Mouse (Mus musculus): Measurements from ENCODE around the gene Bcl11b. TPM values are rescaled to one million over a fixed set of nuclear protein-coding genes. Genes with fewer than 3 reads are reported as not detected.

Gene Bcl11b
- polyA plus RNA-seq, 1 experiment from 2014 or later, result 2.6 TPM

DNA sequence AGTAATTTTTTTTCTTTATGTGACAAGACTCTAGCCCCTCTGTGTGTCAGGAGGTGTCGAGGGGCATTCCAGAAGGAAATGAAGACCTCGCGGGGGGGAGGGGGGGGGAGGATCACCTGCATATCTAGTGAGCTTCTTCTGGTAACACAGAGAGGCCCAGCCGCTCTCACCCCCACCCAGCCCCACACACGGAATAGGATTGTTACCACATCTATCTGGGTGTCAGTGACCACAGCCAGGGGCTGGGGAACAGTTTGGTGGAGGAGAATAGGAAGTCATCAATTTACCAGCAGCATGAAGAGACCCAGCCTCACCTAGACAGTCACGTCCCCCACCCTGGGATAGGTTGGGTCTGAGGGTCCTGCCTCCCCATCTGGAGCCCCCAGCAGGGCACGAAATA is 67.0 kb downstream of the Bcl11b start:
- 72% methylated on average over 7 of the region's 7 CpGs for WGBS
- no peaks in the 10 kb centered on the region for H3K27me3 ChIP-seq (ENCODE audit: control insufficient read depth, insufficient read depth, low read length)

DNA sequence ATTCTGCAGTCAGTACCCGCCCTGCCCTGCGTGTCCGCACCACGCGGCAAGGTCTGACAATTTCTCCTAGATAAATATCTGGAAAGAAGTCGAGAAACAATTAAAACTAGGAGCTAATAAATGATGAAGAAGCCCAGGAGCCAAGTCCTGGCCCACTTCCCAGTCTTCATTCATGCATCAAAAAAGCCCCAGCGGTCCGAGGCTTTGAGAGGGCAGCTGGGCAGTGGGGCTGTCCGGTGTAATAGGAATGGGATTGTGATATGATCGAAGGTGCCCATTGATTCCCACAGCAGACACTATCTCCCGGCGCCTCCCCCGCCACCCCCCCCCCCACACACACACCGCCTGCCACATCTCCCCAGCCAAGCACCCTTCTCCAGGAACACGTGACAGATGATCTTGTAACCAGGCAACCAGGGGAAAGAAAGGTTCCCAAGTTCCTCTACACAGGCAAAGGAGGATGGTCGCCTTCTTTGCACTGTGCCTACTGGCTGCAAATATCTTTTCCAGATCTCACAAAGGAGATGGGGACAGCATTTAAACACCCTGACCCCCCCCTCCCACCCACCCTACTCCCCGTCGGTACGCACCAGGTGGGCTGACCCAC is 68.5 kb downstream of the Bcl11b start:
- no peak overlapping the region for H3K4me3 ChIP-seq (replicated peaks; ENCODE audit: low read length)
- no peak overlapping the region for H3K4me2 ChIP-seq (ENCODE audit: low read depth, low read length)
- peaks cover 9% of the 10 kb centered on the region for H3K4me1 ChIP-seq (ENCODE audit: control insufficient read depth, insufficient read depth, low read length)
- H3K27ac ChIP-seq (ENCODE audit: low read length), result no peak overlapping the region
- no peaks in the 10 kb centered on the region for H3K9me3 ChIP-seq (replicated peaks; ENCODE audit: control insufficient read depth, low read length)
- ATAC-seq (ENCODE audit: insufficient read depth, low FRiP score), result no peak
- 59% methylated on average over 19 of the region's 19 CpGs for WGBS
- H3K9ac ChIP-seq (ENCODE audit: low read length), result no peak overlapping the region
- no peaks in the 10 kb centered on the region for H3K36me3 ChIP-seq (ENCODE audit: control insufficient read depth, insufficient read depth, low read length)
- no peaks in the 10 kb centered on the region for H3K27me3 ChIP-seq (ENCODE audit: control insufficient read depth, insufficient read depth, low read length)

More for the DNA sequence above, 67.0 kb downstream of the Bcl11b start:
- no peak for ATAC-seq (ENCODE audit: insufficient read depth, low FRiP score)
- Histone ChIP-seq H3K9ac (ENCODE audit: low read length) (no peak overlapping the region), H3K4me2 (ENCODE audit: low read depth, low read length) (no peak overlapping the region), H3K36me3 (ENCODE audit: control insufficient read depth, insufficient read depth, low read length) (no peaks in the 10 kb centered on the region), H3K4me3 (replicated peaks; ENCODE audit: low read length) (no peak overlapping the region), H3K4me1 (ENCODE audit: control insufficient read depth, insufficient read depth, low read length) (0 out of 2 replicates have a peak, but pooled peaks cover 2% of the 10 kb centered on the region), H3K9me3 (replicated peaks; ENCODE audit: control insufficient read depth, low read length) (no peaks in the 10 kb centered on the region), H3K27ac (ENCODE audit: low read length) (no peak overlapping the region)

GRCm38 (mm10) chr12:107932140-107932539 is 71.3 kb downstream of the Bcl11b start:
- 73% methylated on average over 12 of the region's 12 CpGs for WGBS
- Histone ChIP-seq H3K27ac (ENCODE audit: low read length) (no peak overlapping the region), H3K9me3 (replicated peaks; ENCODE audit: control insufficient read depth, low read length) (no peaks in the 10 kb centered on the region), H3K27me3 (ENCODE audit: control insufficient read depth, insufficient read depth, low read length) (no peaks in the 10 kb centered on the region), H3K4me2 (ENCODE audit: low read depth, low read length) (no peak overlapping the region), H3K9ac (ENCODE audit: low read length) (no peak overlapping the region), H3K4me3 (replicated peaks; ENCODE audit: low read length) (no peak overlapping the region), H3K36me3 (ENCODE audit: control insufficient read depth, insufficient read depth, low read length) (no peaks in the 10 kb centered on the region), H3K4me1 (ENCODE audit: control insufficient read depth, insufficient read depth, low read length) (peaks cover 11% of the 10 kb centered on the region)
- no peak for ATAC-seq (ENCODE audit: insufficient read depth, low FRiP score)

DNA sequence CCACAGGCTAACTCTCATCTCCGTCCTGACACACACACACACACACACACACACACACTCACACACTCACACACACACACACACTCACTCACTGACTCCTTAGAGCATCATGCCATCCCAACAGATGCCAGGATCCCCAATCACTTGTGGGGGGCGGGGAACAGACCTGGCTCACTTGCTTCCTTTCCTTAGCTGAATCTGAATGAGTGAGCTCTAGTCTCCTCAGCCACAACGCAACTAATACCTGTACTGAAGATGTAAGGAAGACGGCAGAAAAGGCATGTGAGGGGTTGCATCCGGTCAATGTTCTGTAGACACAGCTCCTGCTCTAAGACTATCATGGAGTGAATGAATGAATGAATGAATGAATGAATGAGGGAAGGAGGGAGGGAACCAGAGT is 71.9 kb downstream of the Bcl11b start:
- no peak overlapping the region for H3K4me3 ChIP-seq (replicated peaks; ENCODE audit: low read length)
- H3K36me3 ChIP-seq (ENCODE audit: control insufficient read depth, insufficient read depth, low read length), result no peaks in the 10 kb centered on the region
- no peak overlapping the region; the same call in 1 of the 2 replicates for H3K27ac ChIP-seq (ENCODE audit: low read length)
- H3K4me2 ChIP-seq (ENCODE audit: low read depth, low read length), result peak overlapping the region; percentile 32
- no peaks in the 10 kb centered on the region for H3K27me3 ChIP-seq (ENCODE audit: control insufficient read depth, insufficient read depth, low read length)
- WGBS, result 69% methylated on average over 5 of the region's 5 CpGs
- ATAC-seq (ENCODE audit: insufficient read depth, low FRiP score), result no peak
- no peaks in the 10 kb centered on the region for H3K9me3 ChIP-seq (replicated peaks; ENCODE audit: control insufficient read depth, low read length)
- H3K9ac ChIP-seq (ENCODE audit: low read length), result no peak overlapping the region
- peaks cover 11% of the 10 kb centered on the region for H3K4me1 ChIP-seq (ENCODE audit: control insufficient read depth, insufficient read depth, low read length)

GRCm38 (mm10) chr12:107930611-107931350 is 72.6 kb downstream of the Bcl11b start:
- peaks cover 11% of the 10 kb centered on the region for H3K4me1 ChIP-seq (ENCODE audit: control insufficient read depth, insufficient read depth, low read length)
- ATAC-seq (ENCODE audit: insufficient read depth, low FRiP score), result peak; percentile 60; the same call in 1 of the 2 replicates
- H3K27me3 ChIP-seq (ENCODE audit: control insufficient read depth, insufficient read depth, low read length), result no peaks in the 10 kb centered on the region
- H3K4me3 ChIP-seq (replicated peaks; ENCODE audit: low read length), result no peak overlapping the region; the same call in 1 of the 2 replicates
- WGBS, result 25% methylated on average over 28 of the region's 28 CpGs
- peak overlapping the region; percentile 30; the same call in 1 of the 2 replicates for H3K27ac ChIP-seq (ENCODE audit: low read length)
- peak overlapping the region; percentile 32 for H3K4me2 ChIP-seq (ENCODE audit: low read depth, low read length)
- peak overlapping the region; percentile 51; the same call in 1 of the 2 replicates for H3K9ac ChIP-seq (ENCODE audit: low read length)
- H3K36me3 ChIP-seq (ENCODE audit: control insufficient read depth, insufficient read depth, low read length), result no peaks in the 10 kb centered on the region
- H3K9me3 ChIP-seq (replicated peaks; ENCODE audit: control insufficient read depth, low read length), result no peaks in the 10 kb centered on the region

DNA sequence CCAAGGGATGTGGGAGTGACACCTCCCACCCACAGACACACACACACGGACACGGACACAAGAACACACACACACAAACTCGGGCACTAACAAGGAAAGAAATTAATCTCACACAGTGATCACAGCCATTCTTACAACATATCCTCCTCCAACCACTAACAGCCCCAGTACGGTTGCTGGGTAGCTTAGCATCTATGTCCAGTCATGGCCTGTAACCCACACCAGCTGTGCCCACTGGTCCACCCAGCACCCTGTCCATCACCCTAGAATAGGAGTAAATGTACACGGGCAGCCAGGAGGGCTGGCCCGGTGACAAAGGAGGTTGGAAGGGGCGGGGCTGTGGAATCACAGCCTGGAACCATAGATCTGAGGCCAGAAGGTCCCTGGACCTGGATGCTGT is 74.5 kb downstream of the Bcl11b start:
- WGBS, result 70% methylated on average over 7 of the region's 7 CpGs
- Histone ChIP-seq H3K4me3 (replicated peaks; ENCODE audit: low read length) (no peak overlapping the region), H3K4me2 (ENCODE audit: low read depth, low read length) (no peak overlapping the region), H3K4me1 (ENCODE audit: control insufficient read depth, insufficient read depth, low read length) (peaks cover 11% of the 10 kb centered on the region), H3K27me3 (ENCODE audit: control insufficient read depth, insufficient read depth, low read length) (no peaks in the 10 kb centered on the region), H3K9ac (ENCODE audit: low read length) (no peak overlapping the region), H3K27ac (ENCODE audit: low read length) (no peak overlapping the region), H3K9me3 (replicated peaks; ENCODE audit: control insufficient read depth, low read length) (no peaks in the 10 kb centered on the region), H3K36me3 (ENCODE audit: control insufficient read depth, insufficient read depth, low read length) (no peaks in the 10 kb centered on the region)
- ATAC-seq (ENCODE audit: insufficient read depth, low FRiP score), result no peak

DNA sequence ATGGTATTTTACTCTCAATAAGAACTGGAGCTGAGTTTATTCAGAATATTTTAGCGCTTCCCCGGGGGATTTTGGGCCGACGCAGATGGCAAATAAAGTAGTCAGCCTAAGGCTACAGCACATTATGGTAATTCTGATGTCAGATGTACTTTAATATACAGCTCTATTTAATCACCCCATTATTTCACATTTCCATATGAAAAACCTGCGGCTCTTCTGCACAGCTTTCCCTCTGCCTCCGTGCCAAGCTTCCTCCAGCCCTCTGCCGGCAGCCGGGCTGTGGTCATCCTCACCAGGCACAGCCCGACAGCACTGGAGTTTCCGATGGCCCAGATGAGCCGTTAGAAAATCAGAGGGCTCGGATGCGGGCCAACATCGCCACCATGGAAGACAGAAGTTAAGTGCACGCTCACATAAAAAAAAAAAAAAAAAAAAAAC is 74.9 kb downstream of the Bcl11b start:
- Histone ChIP-seq H3K4me1 (ENCODE audit: control insufficient read depth, insufficient read depth, low read length) (peaks cover 11% of the 10 kb centered on the region), H3K9me3 (replicated peaks; ENCODE audit: control insufficient read depth, low read length) (no peaks in the 10 kb centered on the region), H3K4me2 (ENCODE audit: low read depth, low read length) (no peak overlapping the region), H3K4me3 (replicated peaks; ENCODE audit: low read length) (no peak overlapping the region), H3K36me3 (ENCODE audit: control insufficient read depth, insufficient read depth, low read length) (no peaks in the 10 kb centered on the region), H3K27ac (ENCODE audit: low read length) (no peak overlapping the region), H3K9ac (ENCODE audit: low read length) (no peak overlapping the region), H3K27me3 (ENCODE audit: control insufficient read depth, insufficient read depth, low read length) (no peaks in the 10 kb centered on the region)
- no peak for ATAC-seq (ENCODE audit: insufficient read depth, low FRiP score)
- 77% methylated on average over 15 of the region's 15 CpGs for WGBS

DNA sequence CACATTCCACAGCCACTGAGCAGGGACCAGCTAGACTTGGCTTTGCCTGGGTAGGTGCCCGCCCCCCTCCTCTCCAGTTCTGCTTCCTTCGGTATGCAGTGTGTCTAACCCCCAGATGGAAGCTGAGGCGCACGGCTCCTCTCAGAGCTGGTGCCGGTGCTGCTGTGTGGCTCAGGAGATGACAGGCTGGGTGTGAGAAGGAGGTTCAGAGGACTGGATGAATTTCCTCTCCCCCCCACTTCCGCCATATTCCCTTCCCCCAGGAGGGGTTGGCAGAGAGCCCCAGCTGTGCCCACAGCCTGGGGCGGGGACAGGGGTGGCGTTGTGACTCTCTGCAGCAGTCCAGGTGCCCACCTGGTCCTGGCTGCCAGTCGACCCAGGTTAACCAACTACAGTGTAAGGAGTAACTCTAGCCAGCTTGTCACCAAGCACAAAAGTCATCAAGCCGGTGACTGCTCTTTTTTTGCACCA is 75.4 kb downstream of the Bcl11b start:
- Histone ChIP-seq H3K4me1 (ENCODE audit: control insufficient read depth, insufficient read depth, low read length) (peaks cover 11% of the 10 kb centered on the region), H3K9ac (ENCODE audit: low read length) (no peak overlapping the region), H3K36me3 (ENCODE audit: control insufficient read depth, insufficient read depth, low read length) (no peaks in the 10 kb centered on the region), H3K27me3 (ENCODE audit: control insufficient read depth, insufficient read depth, low read length) (no peaks in the 10 kb centered on the region), H3K27ac (ENCODE audit: low read length) (no peak overlapping the region), H3K9me3 (replicated peaks; ENCODE audit: control insufficient read depth, low read length) (no peaks in the 10 kb centered on the region), H3K4me3 (replicated peaks; ENCODE audit: low read length) (no peak overlapping the region), H3K4me2 (ENCODE audit: low read depth, low read length) (no peak overlapping the region)
- WGBS, result 51% methylated on average over 10 of the region's 10 CpGs
- peak; percentile 31; the same call in 1 of the 2 replicates for ATAC-seq (ENCODE audit: insufficient read depth, low FRiP score)

Data from stomach, embryonic 16.5 days (tissue).